Mouse (Mus musculus): ENCODE results near the gene Figla.
A peak's percentile ranks its signal among the peaks of the same experiment; 100 is the strongest.

The Figla gene

DNA sequence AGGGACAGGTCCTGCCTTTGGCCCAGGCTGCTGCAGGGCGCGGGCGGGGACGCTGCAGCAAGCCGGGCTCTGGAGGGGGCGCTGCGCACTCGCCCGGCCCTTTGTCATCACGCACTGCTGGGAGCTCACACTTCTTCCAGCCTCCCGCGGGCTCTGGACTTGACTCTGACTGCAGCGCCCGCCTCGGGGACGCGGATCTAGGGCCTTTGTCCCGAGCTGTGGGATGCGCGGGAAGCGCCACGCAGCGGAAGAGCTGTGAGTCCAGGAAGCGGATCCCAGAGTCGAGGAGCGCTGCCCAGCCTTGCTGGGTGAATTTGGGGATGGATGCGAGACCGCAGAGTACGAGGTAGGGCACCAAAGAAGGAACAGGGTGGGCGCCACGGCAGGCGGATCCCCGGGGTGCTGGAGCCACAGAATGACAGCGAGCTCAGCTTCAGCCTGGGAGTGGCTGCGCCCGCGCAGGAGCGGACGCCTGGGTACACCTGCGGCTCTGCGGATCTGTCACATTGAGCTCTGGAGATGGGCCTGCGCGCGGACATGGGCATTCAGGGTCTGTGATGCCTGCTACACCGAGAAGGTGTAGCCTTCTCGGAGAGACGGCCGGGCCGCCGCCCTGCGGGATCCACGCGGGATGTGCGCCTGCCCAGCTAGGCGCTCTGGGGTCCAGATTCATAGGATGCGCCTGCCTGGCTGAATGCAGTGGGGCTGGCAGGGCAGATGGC is 12.8 kb downstream of the Figla start, which contains the start of gene Add2:
Gene Add2, plus strand, starts transcription at position 81 of the 722 bp plus-strand sequence.
- DNase-seq (ENCODE audit: low spot score) = peak; percentile 67

DNA sequence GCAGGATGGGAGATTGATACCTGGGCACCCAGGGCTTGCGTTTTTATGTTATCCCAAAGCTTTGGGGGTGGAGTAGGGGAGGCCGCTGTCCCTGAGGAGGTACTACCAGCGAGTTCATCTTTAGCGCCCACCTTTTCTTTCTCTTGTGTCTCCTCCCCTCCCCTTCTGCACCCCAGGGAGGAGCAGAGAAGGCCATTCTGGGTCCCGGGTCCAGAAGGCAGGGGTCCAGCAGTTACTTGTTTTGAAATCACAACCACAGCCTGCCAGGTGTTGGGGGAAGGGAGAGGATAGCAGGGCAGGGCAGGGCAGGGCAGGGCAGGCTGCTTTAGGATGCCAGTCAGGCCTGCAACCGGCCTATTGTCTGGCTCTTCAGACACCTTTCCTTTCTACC is 13.3 kb downstream of the Figla start:
- no peak for DNase-seq (ENCODE audit: low spot score)

GRCm38 (mm10) chr6:86031527-86031926 is 15.6 kb downstream of the Figla start:
- no peak for DNase-seq (ENCODE audit: low spot score)

DNA sequence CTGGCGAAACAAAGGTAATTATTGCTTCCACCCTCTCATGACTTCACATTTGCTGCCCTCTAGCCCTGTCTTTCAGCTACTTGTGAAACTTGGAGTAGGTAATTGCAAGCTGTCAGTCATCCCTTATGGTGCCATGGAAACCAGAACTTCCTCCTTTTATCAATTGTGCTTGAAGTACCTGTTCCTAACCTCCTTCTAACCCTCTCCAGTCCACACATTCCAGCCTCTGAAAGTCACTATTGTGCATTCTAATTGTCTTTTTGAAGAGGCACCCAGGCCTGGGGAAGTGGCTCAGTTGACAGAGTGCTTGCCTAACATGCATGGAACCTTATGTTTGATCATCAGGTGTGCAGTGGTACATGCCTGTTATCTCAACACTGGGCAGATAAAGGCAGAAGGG is 17.7 kb downstream of the Figla start:
- no peak for DNase-seq (ENCODE audit: low spot score)

- DNase-seq (ENCODE audit: low spot score) = no peak
These were observed 22.9 kb downstream of the Figla start for GRCm38 (mm10) chr6:86038901-86039300.

DNA sequence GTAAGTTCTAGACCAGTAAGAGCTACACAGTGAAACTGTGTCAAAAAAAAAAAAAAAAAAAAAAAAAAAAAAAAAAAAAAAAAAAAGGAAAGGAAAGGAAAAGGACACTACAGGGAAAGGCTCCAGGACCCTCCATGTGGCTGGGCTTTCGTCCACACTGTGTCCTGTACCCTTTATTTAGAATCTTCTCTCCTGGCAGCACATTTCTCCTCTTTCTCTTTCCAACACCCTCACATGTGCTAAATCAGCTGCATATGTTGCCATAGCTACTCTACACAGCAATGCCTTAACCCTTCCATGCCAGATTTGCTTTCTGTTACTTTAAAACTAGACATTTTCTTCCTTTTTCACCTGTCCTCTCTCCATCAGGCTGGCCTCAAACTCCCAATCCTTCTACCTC is 24.2 kb downstream of the Figla start:
- no peak for DNase-seq (ENCODE audit: low spot score)

- no peak for DNase-seq (ENCODE audit: low spot score)
These were observed 31.5 kb downstream of the Figla start for GRCm38 (mm10) chr6:86047510-86047909.

- peak; percentile 72 for DNase-seq (ENCODE audit: low spot score)
These were observed 32.5 kb downstream of the Figla start for GRCm38 (mm10) chr6:86048509-86048908.

DNA sequence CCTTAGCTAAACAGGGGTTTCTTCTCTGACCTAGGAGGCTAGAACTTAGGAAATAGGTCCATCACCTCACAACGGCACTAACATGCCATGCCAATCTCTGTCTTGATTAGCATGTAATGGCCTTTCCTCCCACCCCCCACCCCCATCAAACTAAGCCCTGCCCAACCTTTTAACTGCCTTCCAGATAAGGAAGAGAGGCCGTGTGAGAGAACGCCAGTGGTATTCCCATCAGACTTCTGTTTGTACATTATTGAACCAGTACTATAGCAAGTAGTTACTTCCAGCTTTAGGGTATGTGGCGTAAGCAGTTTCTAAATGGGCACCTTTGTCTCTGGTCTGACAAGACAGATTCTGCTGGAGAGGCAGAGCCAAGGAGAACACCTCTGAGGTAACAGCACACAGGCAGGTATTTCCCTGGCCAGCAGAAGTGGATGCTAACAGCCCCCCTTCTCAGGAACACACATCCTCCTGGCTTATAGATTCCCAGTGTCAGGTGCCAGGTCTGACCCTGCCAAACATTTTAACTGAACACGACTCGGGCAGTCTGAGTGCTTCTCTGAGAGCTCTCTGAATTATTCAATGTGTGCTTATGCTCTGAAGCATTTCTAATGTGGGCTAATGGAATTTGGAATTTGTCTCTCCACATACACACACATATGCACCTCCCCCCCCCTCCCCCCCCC is 34.8 kb downstream of the Figla start:
- no peak for DNase-seq (ENCODE audit: low spot score)

DNA sequence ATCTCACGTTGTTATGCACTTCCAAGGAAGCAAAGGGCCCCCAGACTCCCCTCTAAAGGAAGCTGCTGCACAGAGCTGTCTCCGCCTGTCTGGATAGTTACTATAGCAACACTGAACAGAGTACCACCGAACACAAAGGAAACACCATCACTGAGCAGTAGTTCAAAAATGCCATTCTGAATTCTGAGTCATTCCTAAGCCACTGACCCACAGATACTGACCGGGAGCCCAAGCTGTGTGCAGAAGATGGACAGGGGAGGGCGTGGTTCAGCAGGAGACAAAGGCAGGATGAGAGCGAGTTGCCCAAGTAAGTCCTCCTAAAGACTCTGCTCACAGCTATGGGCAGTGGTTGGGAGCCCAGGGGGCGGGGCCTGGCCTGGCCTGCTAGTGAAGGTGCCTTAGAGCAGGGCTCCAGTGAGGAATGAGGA is 36.1 kb downstream of the Figla start:
- no peak for DNase-seq (ENCODE audit: low spot score)

- no peak for DNase-seq (ENCODE audit: low spot score)
These were observed 36.6 kb downstream of the Figla start for GRCm38 (mm10) chr6:86052556-86052955.

DNA sequence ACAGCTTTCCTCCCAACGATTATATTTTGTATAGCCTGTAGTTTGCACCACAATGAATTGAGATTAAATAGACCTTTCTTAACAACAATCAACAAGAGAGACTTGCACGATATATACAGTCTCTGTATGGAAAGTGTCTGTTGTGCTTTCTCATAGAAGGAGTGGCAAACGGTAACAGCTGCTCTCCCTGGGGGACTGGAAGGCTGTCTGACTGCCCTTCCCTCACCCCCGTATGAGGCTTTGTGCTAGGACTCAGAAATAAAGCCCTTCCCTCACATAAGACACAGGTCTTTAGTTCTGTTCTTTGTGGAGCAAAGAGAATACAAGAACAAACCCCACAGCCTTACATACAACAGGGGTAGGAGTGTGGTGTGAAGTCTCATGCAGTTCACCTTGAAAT is 37.1 kb downstream of the Figla start:
- no peak for DNase-seq (ENCODE audit: low spot score)

- no peak for DNase-seq (ENCODE audit: low spot score)
These were observed 37.6 kb downstream of the Figla start for GRCm38 (mm10) chr6:86053594-86053993.

DNA sequence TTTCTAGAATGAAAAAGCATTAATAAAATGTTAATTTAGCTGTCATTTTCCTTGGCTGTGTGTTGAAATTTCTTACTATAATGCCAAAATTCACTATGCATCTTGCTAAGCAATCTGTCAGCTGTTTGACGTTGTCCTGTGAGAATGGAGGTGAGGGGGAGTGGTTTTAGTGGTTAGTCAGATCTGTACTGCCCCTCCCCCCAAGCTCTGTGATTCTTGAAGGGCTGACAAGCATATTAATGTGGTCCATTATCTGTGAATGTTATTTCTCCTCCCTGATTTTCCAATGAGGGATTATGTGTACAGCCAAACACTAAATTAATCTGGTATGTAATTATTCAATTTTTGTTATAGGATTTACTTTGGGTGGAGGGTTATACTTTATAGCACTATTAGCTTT is 42.5 kb downstream of the Figla start:
- no peak for DNase-seq (ENCODE audit: low spot score)

GRCm38 (mm10) chr6:86059151-86059853 is 43.3 kb downstream of the Figla start:
- DNase-seq (ENCODE audit: low spot score) = no peak

GRCm38 (mm10) chr6:86060170-86060569 is 44.2 kb downstream of the Figla start:
- no peak for DNase-seq (ENCODE audit: low spot score)

DNA sequence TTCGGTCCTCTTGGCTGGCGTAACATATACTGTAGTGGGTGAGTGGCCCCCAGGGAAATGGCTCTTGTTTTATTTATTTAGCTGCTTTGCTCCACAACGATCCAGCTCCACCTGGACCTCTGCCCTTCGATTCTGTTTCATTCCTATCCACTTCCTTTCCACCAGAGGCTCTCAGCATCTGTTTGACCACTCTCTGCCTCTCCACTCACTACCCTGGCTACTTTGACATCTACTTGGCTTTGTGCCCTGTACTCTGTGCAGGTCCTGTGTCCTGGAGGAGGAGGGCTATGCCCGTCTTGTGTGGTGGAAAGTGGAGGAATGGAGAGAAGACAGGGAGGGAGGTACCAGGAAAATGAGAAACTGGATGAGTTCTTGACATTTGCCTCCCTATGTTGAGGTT is 46.3 kb downstream of the Figla start:
- no peak for DNase-seq (ENCODE audit: low spot score)

GRCm38 (mm10) chr6:86062684-86063083 is 46.7 kb downstream of the Figla start:
- no peak for DNase-seq (ENCODE audit: low spot score)

DNA sequence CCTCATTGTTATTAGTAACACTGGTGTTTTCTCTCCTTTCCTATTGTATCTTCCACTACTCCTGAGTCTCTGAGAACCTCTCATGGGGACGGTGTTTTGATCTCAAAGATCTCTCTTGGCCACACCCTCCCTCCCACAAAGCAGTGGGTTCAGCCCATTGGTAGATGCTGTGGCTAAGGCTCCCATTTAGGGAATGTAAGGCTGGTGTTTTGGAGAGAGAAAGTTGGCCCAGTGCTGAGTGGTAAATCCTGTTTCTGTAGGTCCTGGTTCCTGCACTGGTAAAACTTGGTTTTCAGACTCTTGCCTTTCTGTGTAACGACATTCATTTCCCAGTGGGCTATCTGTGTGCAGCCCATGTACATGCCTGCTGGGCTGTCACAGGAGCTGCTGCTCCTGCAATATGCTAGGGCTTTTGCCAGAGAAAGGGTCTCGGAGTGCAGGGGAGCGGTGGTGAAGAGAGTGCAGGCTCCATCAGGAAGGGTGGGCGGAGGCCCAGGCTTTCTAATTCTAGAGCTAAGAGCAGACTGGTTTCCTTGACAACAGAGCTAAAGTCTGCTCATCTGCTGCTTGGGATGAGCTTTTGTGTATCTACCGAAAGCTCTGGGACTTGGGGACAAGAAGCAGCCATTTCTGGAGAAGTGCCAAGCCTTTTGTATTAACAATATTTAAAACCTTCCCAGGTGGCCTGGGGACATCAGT is 48.5 kb downstream of the Figla start:
- DNase-seq (ENCODE audit: low spot score) = peak; percentile 86

DNA sequence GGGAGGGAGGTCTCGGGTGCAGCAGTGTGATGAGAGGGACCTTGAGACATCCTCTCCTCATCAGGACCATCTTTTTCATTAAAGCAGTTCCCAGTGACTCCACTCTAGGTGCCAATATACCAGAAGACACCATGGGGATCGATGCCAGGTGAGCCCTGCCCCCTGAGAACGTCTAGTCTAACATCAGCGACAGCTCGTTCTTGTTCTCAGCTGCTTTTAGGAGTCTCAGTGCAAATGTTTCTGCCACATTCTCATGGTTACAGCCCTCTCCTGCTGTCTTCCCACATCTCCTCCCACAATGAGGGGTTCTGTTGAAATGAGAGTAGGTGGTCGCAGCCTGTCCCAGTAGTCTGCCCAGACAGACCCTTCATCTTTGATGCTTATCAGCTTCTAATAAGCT is 50.8 kb downstream of the Figla start:
- DNase-seq (ENCODE audit: low spot score) = peak; percentile 45

DNA sequence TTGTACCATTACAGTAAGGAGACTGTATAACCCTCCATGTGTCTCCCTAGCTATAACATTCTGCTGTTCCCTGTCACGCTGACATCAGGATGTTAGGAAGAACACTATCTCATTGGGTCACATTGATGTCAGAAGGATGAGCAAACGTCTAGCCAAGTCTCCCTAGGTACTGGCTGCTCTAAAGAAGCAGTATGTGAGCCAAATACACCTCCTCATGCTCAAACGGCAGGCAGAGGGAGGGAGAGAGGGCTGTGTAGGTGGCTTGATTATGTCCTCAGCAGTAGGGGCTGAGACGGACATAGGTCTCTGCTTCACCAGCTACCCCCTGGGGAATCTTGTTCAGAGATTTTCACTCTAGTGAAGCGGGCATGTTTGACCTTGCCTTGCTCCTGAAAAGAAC is 51.2 kb downstream of the Figla start:
- no peak for DNase-seq (ENCODE audit: low spot score)

- DNase-seq (ENCODE audit: low spot score) = no peak
These were observed 53.0 kb downstream of the Figla start for GRCm38 (mm10) chr6:86069009-86069408.

Measured in layer of hippocampus, adult 11-12 months (tissue).